Mouse (Mus musculus) c-Kit-positive CD71-negative TER-119-negative erythroid progenitor cells, embryonic 14.5 days (primary cell): ENCODE measurements around the gene Fam131a.

ENCODE experiments used
- DNase-seq: peaks from one replicate; pipeline ENCODE4 v3.0.0-alpha.2; 2013; ENCODE audit warnings: low read depth

Gene Fam131a

GRCm38 (mm10) chr16:20699266-20699665 lies 6.2 kb downstream of the Fam131a start:
- DNase-seq = no peak

DNA sequence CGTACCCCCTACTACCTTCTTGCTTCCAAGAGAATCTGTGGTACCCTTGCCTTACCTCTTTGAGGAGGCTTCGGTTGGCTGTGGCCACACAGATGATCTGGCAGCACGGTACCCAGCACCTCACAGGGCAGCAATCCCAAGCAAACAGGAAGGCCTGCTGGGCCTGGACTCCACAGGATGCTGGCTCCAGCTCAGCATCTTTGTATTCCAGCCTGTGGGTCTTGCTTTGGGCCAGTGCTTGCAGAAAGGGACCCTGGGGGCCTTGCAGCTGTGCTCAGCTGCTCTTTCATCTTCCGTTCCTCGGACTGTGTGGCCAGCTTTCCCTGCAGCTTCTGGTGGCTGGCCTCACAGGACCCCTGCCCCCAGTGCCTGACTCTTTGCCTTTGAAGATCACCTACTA lies 7.0 kb downstream of the Fam131a start:
- DNase-seq = no peak

DNA sequence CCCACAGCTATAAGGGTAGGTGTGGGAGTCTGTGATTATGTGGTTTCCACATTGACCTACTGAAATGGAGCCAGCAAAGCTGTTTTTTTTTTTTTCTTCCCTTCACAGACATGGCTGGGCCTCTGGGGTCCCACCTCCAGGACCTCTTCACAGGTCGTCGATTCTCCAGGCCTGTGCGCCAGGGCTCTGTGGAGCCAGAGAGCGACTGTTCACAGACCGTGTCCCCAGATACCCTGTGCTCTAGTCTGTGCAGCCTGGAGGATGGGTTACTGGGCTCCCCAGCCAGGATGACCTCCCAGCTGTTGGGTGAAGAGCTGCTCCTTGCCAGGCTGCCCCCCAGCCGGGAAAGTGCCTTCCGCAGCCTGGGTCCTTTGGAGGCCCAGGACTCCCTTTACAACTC lies 8.3 kb downstream of the Fam131a start:
- DNase-seq = no peak

GRCm38 (mm10) chr16:20701729-20702521 lies 8.9 kb downstream of the Fam131a start:
- no peak for DNase-seq

GRCm38 (mm10) chr16:20702522-20702893 lies 9.5 kb downstream of the Fam131a start:
- peak; percentile 73 for DNase-seq

DNA sequence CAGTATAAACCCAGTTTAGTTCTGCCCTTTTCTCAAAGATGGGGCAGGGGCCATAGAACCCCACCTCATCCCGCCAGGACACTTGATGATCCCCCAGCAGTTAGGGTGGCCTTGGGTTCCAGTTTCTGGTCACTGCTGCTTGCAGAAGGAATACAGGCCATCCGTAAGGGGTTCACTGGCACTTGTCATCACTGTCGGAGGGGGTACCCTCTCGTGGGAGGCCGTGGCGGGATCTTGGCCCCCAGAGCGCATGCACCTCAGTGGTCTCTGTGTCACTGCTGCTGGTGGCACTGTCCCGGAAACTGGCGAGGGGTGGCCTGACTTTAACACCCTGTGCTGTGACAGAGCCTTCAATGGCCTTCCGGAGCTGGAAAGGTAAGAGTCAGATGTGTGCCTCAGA lies 10.0 kb downstream of the Fam131a start:
- no peak for DNase-seq

DNA sequence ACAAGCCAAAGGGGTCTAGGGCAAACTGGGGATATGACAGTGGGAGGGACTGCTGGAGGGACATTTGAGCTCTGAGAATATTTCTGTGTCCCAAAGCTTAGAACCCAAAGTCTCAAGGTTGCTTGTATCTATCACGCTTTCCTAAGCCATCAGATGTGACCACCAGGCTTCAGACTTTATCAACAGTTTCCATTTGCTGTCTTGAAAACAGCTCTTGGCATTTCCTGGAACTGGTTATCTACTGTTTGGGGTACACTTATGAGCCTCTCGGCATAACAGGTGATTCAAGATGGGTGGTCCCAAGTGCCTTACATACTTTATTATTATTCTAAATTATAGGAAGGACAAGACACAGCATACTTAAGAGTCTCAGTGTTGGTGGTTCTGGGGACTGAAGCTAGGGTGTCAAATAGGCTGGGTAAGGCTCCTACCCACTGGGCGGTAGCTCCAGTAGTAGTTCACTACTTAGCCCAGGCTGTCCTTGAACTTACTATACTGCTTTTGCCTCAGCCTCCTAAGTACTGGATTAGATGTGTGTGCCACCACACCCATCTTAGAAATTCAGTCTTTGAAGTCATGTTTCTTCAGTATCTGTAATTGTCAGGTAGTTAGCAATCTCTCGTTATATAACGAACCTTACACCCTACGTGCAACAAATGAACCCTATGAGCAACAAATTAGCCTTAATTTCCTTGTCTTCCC lies 10.8 kb downstream of the Fam131a start:
- no peak for DNase-seq

DNA sequence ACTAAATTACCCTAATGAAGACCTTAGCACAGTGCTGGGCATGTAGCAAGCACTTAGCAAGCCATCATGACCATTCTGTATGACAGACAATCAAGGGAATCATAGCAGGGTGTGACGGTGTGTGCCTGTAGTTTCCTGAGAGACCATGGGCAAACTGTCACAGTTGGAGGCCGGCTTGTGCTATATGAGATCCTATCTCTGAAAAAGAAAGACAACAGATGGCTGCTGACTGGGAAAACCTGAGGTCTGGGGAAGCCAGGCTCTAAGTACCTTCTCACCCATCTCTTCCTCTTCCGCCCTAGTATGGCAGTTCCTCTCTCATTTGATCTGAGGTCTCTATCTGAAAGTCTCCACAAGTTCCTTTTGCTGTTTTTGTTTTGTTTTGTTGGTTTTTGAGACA lies 12.7 kb downstream of the Fam131a start:
- DNase-seq = no peak

DNA sequence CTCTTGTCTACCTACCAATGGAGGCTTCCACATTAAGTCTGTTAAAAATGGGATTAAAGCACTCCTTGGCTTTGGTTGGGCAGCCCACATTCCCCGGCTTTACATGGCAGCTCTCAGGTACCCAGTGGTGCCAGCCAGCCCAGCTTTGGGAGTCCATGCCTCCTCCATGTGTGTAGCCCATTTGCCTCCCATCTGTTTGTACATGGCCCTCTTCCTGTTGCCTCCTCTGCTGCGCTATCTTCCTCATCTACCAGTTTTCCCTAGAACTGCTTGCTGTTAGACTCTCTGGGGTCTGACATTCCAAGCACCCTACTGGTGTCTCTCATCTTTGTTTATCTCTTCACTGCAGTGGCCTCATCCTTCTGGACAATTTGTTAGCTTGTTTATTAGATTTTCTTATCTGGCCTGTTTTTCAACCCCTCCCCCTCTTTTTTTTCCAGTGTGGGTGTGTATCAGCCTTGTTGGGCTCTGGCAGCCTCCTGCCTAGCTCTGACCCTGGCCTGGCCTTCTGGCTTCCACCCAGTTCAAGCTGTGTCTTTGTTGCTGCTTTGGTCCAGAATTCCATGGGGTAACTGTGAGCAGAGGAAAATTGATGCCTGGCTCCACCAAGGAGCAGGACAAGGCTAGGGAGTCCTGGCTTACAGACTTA lies 13.5 kb downstream of the Fam131a start:
- no peak for DNase-seq

- DNase-seq = no peak
Observed at GRCm38 (mm10) chr16:20708220-20708938, 15.3 kb downstream of the Fam131a start.

DNA sequence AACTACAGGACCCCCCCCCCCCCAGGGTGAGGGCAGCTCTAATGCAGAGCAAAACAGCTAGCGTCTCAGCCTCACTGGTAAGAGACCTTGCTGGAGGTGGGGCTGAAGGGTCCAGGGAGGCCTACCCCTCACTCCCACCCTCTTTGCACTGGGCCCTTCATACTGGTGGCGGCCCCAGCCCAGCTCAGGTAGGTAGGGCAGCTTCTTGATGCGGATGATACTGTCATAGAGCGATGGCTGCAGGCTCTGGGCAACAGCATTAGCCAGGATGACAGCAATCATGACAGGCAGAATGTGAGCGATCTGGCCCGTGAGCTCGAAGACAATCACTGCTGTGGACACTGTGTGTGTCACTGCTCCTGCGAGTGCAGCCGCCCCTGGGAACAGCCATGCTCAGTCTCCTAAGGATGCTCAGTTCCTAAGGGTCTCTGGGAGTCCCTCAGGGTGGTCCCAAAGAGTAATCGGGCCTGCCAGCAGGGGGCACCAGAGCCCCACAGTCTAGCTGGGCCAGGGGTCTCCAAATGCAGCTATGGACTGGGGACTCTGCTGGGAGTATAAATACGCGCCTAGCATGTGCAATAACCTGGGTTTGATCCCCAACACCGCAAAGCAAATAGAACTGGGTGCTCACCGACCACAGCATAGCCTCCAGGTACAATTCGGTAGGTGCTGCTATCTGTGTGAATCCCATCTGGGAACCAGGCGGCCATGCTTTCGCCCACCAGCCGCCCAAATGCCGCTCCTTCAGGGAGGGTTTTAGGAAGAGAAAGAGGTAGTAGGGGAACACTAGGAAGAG lies 16.1 kb downstream of the Fam131a start:
- no peak for DNase-seq

GRCm38 (mm10) chr16:20710370-20710769 lies 17.3 kb downstream of the Fam131a start:
- no peak for DNase-seq

GRCm38 (mm10) chr16:20710810-20711209 lies 17.8 kb downstream of the Fam131a start:
- DNase-seq = no peak

DNA sequence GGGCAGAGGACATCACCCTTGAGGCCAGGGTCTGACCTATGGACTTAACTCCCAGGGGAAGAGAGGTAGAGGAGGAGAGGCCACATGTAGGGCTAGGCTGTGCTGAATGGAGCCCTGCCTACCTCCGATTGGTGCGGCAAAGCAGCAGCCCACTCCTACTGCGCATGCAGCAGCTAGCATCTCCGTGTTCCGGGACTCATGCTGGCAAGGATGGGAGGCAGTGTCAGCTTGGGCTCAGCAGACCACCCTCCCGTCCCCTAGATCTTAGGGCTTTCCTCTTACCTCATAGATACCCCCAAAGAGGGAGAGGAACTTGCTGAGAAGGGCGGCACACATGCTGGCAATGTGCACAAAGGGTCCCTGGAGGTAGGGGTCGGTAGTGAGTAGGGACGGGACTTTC lies 19.1 kb downstream of the Fam131a start:
- DNase-seq = no peak

DNA sequence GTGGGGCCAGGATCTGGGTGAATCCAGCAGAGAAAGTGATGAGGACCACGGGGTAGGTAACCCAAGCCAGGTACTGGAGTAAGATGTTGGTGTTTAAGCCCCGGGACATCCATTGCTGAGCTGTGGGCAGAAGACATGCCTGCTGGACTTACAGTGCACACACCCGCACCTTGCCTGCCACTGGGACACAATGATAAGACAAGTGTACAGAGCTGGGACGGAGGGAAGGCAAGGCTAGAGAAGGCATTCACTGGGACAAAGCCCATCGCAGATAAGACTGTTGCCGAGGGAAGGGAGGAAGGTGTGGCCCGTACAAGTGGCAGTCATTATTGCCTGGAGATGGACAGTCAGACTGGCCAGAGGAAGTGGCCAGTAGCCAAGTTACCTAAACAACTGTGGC lies 19.8 kb downstream of the Fam131a start:
- DNase-seq = no peak

DNA sequence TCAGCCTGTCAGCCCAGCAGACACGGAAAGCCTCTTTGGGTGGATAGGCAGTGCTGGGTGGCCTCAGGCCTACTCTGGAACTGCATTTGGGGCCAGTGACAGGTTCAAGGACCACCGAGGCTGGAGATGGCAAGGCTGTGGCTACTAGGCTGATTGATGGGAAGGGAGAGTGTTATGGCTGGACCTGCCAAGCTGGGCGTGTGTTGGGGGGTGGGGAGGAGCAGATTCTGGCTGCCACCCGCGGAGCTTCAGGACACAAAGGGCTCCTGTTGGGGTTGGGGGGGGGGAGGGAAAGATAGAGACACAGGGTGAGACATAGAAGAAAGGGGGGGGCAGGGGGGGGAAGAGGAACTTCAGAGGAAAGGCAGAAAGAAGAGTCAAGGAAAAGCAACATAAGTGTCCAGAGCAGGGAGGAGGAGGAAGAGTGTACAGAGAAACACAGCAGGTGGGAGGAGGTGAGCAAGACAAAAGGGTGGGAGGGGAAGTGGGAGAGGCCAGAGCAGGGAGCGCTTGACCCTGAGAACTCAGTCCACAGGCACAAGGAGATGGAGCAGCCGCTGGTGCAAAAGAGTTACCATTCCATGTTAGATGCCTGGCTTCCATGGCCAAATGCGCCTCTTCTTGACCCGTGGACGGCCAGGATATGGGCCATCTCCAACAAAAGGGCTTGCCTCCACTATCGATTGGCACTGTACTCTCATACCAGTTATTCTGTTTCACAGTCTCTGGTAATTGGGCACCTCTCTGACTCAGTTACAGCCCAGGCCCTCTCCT lies 21.5 kb downstream of the Fam131a start:
- DNase-seq = no peak

DNA sequence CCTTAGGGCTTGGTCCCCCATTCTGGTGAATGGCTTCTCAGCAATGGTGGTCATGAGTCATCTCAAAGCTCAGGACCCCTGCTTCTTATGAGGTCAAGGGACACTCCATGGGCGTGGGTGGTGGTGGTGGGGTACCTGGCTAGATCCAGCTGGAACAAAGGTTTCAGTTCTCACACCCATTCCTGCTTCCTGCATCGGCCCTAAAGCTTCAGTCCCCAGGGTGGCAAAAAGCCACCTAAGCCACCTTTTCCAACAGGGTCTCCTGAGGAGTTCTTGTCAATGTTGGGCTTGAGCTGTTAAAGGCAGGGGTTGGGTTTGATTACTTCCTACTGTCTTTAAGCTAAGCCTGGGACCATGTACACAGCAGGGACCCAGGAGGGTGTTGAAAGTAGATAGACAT lies 22.1 kb downstream of the Fam131a start:
- no peak for DNase-seq

DNA sequence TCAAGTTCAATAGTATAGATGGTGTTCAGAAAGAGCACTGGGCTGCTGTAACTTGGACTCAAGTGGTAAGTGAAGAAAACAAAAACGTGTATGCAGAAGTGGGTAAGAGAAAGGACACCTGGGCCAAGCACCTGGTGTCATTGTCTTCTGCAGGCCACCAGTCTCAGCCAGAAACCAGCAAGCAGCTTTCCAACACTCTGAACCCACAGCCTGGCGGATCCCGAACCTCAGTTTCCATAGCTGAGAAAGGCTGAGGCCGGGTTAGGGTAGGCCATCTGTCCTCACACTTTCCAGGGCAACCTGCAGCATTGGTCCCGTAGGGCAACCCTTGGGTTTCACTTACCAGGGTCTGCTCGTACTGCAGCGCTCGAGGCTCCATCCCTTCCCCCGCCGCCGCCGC lies 22.5 kb downstream of the Fam131a start:
- no peak for DNase-seq

- no peak for DNase-seq
Observed at GRCm38 (mm10) chr16:20715976-20716840, 23.2 kb downstream of the Fam131a start.

- DNase-seq = no peak
Observed at GRCm38 (mm10) chr16:20716841-20717180, 23.8 kb downstream of the Fam131a start.
